Mouse (Mus musculus): ENCODE results near the gene Hoxb8.

Gene Hoxb8

DNA sequence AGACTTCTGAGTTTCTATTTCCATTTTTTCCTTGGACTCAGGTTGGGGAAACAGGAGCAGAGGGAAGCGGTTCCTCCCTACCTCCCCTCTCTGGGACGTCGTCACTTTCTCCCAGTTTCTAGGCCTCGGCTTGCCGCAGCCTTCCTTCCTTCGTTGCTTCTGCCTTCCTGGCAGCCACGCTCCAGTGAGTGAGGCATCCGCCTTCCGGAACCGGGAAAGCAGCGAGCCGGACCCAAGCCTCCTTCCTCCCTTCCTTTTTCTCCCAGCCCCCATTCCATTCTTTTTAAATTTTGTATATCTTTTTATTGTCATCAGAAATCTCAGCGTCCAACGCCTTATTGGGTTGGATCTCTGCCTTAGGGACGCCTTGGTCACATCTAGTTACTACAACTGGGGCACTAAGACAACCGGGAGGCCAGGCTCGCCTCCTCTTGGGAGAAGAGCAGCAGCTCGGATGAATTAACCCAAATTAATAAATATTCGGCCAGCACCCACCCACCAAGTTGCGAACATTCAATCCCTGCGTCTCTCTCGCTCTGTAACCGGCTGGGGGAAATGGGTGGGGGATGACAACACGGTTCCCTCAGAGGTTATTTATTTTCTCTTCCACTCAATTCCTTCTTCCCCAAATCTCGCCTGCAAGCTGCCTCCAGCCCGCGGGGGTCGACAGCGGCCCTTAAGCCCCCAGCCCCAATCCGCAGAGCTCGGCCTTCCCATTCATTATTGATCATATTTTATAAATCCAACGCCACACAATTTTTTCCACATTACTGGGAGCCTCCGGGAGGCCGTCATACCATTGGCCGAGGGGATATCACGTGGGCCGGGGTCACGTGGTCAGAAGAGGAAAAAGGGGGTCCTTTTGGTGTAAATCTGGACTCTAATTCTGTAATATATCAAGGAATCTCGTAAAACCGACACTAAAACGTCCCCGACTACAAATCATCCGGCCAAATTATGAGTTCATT lies 4.3 kb downstream of the Hoxb8 start, which contains the start of gene Hoxb7:
TSS of gene Hoxb7 (plus strand) at position 853 of the 968 bp plus-strand sequence.
- peak; percentile 82 for DNase-seq (ENCODE audit: low spot score)

DNA sequence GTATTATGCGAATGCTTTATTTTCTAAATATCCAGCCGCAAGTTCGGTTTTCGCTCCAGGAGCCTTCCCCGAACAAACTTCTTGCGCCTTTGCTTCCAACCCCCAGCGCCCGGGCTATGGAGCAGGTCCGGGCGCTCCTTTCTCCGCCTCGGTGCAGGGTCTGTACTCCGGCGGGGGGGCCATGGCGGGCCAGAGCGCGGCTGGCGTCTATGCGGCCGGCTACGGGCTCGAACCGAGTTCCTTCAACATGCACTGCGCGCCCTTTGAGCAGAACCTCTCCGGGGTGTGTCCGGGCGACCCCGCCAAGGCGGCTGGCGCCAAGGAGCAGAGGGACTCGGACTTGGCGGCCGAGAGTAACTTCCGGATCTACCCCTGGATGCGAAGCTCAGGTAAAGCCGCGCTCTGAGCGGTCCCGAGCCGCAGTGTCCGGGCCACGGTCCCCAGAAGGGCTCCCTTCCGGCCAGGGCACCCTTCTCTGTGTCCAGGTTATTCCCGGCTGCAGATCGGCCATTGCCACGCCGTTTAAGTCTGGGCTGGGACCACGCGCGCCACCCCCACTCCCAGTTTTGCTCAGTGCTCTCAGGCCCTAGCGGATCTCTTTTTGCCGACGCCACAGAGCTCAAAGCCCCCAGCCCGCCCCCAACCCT lies 5.2 kb downstream of the Hoxb8 start:
- no peak for DNase-seq (ENCODE audit: low spot score)

DNA sequence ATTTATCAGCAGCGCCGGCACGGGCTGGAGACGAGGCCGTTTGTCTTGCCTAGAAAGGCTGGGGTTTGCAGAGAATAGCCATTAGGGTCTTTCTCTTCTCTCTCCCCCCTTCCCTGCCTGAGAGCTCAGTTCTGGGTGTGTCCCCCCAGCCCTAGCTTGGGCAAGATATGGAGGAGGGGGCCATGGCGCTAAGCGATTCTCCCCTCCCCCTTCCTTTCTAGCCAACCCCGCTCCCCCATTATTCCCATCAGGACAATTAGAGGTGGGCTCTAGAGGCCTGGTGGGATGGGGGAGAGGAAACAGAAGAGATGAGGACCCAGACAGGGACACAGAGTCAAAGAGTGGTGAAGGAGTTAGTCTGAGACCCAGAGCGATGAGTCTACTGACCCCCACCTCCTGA lies 5.7 kb downstream of the Hoxb8 start:
- DNase-seq (ENCODE audit: low spot score), result no peak

DNA sequence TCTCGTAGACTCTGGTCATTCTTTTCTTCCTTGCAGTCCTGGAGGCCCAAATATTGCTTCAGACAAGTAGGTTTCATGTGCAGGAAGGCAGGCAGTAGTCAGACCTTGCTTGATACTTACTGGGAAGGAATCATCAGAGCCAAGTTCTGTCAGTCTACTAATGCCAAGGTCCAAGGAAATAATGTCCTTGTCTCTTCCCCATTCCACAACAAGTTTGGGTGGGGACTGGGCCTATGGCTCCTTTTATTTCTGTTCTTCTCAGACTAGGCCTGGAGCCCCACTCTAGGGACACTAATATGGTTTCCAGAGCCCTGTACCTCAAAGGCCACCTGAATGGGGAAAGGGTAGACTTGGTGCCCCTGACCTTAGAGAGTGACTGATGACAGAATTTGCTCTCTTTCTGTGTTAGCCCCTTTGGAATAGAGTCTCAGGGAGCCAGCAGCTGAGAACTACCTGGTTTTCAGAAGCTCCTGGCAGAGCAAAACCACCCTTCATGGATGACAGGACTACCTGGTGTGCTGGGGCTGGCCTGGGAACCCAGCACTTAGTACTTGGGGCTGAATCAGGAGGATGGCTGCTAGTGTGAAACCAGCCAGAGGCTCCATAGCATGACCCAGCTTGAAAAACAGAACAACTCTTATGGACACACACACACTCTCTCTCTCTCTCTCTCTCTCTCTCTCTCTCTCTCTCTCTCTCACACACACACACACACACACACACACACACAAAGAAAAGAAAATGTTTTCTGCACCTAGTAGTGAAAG lies 6.9 kb downstream of the Hoxb8 start:
- no peak for DNase-seq (ENCODE audit: low spot score)

DNA sequence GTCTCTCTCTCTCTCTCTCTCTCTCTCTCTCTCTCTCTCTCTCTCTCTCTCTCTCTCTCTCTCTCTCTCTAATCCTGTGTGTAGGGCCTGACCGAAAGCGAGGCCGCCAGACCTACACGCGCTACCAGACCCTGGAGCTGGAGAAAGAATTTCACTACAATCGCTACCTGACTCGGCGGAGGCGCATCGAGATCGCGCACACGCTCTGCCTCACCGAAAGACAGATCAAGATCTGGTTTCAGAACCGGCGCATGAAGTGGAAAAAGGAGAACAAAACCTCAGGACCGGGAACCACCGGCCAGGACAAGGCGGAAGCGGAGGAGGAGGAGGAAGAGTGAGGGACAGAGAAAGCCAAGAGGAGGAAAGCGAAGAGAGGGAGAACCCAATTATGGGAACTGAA lies 7.6 kb downstream of the Hoxb8 start:
- no peak for DNase-seq (ENCODE audit: low spot score)

DNA sequence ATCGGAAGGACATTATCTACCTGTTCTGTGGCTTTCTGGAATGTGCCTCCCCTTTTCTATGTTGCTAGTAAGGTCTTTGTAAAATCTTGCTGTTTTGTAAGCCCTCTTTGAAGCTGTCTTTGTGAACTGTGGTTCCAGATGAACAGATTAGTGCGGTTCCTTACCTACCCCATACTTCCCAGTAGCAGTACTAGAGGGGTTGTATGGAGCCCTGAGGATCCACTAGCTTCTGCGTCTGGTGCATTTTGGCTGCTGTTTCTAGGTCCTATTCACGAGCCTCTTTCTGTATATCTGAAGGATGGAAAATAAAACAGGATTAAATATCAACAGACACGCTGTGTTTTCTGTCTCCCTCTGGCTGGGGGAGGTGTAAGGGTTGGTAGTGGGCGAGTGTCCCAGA lies 8.1 kb downstream of the Hoxb8 start:
- no peak for DNase-seq (ENCODE audit: low spot score)

DNA sequence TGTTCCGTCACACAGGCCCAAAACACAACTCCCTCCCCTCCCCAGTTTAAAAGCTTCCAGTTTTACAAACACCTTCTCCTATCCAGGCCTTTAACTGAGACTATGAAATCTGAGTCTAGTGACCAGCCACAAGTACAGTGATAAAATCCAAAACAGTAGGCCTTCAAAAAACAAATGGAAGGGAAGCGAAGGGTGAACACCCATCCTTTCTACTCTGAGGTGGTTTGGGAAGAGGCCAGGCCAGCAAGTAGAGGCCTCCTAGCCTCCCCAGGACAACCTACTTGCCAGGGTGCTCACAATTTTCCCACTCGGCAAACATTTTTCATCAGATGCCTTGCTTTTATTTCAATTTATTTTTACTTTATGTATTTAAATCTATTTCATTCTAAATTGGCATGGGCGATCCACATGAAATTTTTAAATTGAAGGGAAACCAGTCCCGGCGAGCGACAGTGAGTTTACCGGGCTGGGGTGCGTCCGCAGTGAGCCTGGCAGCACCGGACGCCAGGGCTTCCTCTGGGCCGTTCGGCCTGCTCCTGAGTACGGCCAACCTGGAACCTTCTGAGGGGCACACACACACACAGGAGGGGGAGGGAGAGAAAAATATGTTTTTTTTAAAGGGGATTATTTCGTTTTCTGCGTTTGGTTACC lies 9.1 kb downstream of the Hoxb8 start:
- DNase-seq (ENCODE audit: low spot score), result no peak

DNA sequence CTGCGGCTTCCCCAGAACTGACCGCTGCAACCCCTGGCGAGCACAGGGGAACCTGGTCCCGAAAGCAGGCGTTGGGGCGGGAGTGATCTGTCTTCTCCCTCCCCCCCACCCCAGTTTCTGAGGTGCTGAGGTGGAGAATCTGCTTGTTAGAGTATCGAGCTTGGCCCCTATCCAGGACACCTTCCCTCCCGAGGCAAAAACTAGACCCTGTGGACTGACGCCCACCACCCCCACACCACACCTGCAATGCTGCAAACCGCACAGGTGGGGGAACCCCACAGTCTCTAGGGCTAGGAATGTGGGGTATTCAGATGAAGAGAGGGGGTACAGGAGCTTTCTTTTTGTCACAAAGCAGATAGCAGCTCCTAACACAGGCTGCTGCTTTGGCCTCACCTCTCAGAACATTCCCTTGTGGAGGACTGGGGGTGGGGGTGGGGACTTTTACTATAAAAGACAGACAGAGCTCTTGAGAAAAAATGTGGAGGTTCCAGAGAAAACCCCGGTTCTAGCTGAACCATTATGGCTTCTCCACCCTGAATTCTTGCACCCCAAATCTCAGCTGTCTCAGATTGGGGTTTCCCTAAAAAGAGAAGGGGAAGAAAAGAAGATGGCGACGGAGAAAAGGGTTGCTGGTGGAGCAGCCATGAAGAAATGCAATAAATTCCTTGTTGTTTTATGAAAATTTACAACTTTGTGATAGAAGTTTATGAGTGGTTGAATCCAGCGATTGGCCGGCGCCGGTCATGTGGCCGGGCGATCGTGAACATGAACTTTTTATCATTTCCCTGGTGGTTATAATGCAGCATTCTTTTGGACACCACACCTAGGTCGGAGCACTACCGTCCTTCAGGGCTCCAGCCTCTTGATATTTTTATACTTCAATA lies 10.2 kb downstream of the Hoxb8 start, which contains the start of gene Hoxb6:
TSS of gene Hoxb6 (plus strand) at position 796 of the 884 bp plus-strand sequence.
- no peak for DNase-seq (ENCODE audit: low spot score)

DNA sequence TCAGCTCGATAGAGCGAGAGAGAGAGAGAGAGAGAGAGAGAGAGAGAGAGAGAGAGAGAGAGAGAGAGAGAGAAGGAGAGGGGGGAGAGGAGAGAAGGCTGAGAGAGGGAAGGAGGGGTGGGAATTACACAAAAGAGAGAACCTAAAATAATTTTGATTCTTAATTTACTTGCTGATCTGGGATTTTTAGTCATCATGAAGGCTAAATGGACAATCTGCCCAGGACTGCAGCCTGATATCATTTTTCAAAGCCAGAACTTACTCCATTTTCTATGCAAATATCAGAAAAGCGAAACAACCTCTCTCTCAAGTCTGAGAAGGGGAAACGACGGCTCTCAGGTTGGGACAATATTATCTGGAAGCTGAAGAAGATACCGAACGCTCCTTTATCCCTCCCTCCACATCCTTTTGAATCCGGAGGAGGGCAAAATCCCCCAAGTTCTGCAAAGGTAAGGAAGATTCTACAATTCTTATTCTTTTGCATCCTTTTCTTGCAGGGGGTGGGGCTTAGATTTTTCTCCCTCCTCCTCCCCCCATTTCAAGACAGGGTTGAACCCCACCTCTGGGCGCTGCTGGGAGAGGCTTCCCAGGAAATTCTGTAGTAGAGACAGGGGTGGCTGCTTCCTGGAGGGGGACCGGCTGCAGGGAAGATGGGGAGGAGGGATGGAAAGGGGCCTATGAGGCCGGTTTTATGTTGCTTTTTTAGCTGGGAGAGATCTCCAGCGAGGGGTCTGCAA lies 11.0 kb downstream of the Hoxb8 start:
- no peak for DNase-seq (ENCODE audit: low spot score)

DNA sequence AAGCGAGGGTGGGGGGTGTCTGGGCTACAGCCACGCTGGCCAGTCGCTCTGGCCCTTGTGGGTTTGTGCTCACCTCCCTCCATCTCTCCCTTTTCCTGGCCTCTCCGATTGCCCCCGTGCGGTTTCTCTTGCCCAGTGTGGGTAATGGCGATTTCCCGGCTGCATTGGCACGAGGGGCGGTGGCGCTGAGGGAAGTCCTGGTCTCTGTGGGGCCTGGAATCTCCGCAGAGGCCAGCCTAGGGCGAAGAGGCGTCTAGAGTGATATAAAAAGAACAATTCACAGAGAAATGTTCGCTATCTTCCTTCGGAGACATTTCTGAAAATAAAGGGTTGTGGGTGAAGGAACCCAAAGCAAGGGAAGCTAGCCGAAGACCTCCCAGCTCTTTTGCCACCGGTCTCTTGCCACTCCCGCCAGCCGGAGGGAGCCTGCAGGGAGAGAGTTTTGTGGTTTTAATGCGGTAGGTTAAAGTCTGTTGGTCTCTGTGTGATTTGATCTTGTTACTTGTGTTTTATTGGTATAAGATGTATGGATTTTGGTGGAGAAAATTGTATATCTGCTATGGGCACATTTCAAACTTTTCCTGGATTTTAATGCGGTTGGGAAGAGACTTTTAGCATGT lies 11.7 kb downstream of the Hoxb8 start:
- no peak for DNase-seq (ENCODE audit: low spot score)

DNA sequence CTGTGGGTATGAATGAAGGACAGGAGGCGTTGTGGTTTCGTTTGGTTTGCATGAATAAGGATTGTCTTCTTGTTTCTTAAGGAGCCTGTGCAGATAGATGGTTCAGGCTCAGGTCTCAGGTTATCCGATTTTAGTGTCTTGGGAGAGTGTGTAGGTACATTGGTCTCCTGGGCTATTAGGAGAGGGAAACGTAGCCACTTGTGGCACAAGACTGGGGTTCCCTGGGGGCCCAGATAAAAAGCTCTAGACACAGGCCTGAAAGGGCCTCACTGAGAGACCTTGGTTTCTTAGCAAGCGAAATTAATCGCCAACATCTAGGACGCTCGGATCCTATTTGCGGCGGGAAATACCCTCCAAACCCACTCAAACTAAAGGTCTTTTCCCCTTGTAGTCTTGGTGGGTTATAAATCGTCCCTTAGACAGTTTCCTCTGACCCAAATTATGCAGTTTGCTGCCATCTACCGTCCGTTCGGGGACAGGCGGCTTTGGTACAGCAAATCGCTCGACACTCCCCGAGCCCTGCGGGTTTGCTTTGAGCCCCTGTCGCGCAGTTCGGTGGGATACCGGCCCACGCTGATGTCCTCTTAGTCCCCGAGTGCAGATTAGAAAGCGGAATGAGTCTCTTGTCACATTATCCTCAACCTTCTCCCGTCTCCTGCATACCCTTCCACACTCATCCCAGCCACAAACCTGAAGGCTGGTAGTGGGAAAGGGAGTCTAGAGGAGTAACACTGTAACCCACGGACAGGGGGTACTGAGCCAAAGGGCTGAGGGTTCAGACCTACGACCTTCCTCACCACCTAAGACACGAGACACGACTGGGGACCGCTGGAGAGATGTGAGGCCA lies 12.8 kb downstream of the Hoxb8 start:
- peak; percentile 95 for DNase-seq (ENCODE audit: low spot score)

DNA sequence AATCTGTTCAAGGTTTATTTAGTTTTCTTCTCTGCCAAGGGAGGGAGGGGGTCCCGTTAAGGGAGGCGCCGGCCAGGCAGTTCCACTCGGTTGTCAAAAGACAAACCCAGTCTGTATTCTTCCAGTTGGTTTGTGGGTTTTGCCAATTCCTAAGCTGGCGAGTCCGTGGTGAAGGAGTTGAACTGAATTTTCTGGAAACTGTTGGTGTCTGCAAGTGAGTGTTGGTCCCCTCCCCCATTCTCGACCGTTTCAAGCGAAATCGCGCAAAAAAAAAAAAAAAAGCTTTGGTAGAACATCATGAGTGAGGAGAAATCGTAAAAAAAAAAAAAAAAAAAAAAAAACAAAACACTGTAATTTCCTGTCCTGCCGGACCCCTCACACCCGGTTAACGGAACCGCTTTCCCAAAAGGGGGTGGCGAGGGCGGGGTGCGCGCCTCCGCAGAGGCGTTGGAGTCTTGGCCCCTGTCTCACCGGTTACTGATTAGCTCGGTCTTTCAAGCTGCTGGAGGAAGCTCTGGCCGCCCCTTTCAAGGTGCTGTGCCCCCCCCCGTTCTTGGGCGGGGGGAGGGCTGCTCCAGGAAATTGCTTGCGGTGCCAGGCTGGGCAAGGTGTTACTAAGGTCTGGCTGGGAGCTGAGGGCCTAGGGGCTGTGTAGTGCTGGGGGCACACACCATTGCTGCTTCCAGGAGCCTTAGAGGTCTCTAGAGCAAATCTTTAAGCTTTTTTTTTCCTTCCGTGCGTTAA lies 13.6 kb downstream of the Hoxb8 start:
- no peak for DNase-seq (ENCODE audit: low spot score)

DNA sequence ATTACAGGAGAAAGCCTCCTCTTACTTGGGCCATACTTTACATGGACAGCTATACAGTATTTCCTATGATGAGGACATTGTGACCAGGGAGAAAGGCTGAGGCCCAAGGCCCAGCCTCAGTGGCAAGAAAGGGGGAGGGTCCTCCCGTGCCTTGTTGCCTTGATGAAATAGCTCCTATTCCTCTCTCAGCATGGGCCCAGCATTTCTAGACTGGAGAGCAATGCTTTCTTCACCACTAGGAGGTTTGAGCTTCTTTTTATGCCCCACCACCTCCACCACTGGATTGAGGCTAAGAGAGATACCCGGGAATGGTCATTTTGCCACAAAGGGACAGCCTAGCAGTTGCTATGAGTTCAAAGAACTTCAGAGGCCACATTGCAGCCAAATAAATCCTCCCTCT lies 15.3 kb downstream of the Hoxb8 start:
- DNase-seq (ENCODE audit: low spot score), result no peak

DNA sequence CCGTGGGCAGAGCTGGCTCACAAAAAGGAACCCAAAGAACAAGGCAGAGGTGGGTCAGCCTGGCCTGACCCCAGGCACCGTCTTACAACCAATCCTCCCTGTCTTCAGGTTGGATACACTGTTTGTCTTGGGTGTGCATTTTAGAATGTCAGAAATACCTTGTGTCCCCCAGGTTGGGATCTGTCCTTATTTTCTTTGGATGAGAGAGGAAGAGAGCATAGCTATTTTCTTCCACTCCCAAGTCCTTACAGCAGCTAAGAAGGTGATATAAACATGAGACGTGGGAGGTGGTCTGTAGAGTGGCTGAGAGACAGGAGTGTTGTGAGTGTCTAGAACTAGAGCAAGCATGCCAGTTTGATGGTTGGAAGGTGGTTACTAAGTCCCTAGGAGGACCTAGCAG lies 15.7 kb downstream of the Hoxb8 start:
- DNase-seq (ENCODE audit: low spot score), result no peak

DNA sequence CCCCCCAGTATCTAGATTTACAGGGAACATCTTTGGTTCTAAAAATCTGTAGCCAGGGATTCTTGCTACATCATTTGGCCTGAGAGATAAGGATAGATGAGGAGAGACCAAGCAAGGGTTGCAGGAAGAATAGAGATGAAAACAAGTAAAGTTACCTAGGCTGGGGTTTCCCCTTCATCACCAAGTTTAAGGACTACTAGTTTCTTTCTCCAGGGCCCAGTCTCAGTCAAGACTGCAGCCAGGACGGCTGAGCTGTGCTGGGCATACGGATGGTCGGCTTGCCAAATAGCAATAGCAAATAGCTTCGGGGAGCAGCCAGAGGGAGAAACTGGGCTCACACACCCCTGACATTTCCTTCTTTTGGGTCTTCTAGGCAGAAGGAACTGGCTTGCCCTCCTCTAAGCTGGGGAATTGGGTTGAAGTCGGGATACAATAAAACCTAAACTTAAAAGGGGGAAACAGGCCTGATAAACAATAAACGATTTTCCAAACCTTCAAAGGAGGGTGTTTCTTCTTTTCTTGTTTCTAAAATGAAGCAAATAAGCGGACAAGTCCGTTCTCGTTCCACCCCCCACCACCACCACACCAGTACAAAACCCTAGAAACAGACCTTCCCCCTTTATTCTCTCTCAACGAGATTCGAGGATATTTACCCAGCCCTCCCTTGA lies 16.4 kb downstream of the Hoxb8 start:
- no peak for DNase-seq (ENCODE audit: low spot score)

DNA sequence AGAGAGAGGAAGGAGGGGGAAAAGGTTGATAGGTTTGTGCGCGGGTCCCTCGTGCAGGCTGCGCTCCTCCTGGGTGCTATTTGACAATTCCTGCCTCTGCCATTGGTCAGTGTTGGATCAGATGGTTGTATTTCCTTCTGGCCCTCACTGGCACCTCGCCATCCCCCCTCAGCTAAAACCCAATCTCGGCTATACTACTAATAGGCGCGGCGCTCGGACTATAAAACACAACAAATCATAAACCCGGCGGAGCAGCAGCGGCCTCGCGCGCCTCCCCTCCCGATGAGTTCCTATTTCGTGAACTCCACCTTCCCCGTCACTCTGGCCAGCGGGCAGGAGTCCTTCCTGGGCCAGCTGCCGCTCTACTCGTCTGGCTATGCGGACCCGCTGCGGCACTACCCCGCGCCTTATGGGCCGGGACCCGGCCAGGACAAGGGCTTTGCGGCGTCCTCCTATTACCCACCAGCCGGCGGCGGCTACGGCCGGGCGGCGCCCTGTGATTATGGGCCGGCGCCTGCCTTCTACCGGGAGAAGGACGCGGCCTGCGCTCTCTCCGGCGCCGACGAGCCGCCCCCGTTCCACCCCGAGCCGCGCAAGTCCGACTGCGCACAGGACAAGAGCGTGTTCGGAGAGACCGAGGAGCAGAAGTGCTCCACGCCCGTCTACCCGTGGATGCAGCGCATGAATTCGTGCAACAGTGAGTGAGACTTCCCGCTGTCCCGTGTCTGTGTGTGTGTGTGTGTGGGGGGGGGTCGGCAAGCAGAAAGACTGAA lies 17.4 kb downstream of the Hoxb8 start:
- DNase-seq (ENCODE audit: low spot score), result no peak

DNA sequence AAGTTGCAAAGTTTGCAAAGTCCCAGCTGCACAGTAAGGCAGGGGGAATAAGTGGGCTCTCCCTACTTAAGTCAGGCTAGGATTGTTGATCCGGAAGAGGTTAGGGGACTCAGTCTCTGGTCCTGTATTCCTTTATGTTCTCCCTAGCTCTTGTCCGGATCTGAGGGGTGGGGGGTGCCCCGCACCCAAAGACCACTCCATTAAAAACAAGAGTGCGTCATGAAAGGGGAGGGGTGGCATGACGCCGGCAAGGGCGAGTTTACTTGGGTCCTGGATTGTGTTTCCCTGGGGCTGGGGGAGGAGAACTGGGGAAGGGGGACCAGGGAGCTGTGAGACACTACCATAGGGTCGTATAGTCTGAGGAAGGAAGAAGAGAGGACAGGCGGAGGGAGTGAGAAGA lies 18.1 kb downstream of the Hoxb8 start:
- DNase-seq (ENCODE audit: low spot score), result no peak
